Mouse (Mus musculus) neural tube, embryonic 12.5 days (tissue): ENCODE data around the gene Foxi1. TPM values are rescaled to one million over a fixed set of nuclear protein-coding genes. Genes with fewer than 3 reads are reported as not detected.

Experiments used
- polyA plus RNA-seq: library from polyadenylated mRNA; unstranded; fragments of >200 nt; fragmentation: Nextera tagmentation; extraction: Ambion mirVana; gene quantifications from 2 replicates; pipeline ENCODE4 v1.2.1, GENCODE M21; 2016

Foxi1 gene
- polyA plus RNA-seq, 1 experiment from 2014 or later: not detected

Other genes starting within 250 kb of the Foxi1 start
- gene Kcnmb1, start 245.1 kb downstream of the Foxi1 start, polyA plus RNA-seq: 0.32 and 0.34 TPM in 2 replicates
- gene Kcnip1, start 214.9 kb downstream of the Foxi1 start, polyA plus RNA-seq: 36.0 and 38.8 TPM in 2 replicates
- gene Lcp2, start 161.2 kb downstream of the Foxi1 start, polyA plus RNA-seq: 2.2 and 2.4 TPM in 2 replicates
- 14.3 and 21.1 TPM in 2 replicates for gene 4930469K13Rik, start 109.5 kb downstream of the Foxi1 start, polyA plus RNA-seq
- 1.6 and 2.0 TPM in 2 replicates for gene Fam196b, start 106.7 kb upstream of the Foxi1 start, polyA plus RNA-seq